Mouse (Mus musculus): ENCODE data around the gene Gpatch1.
"Not testable (repeated sequence)": the region's sequence is repeated elsewhere in the genome, so short reads cannot be mapped to it uniquely, and the experiment has no call there.

Gpatch1 gene

GRCm38 (mm10) chr7:35331590-35331989, 13.3 kb upstream of the Gpatch1 start:
- no peak for DNase-seq (ENCODE audit: low spot score in 2 of 2)

GRCm38 (mm10) chr7:35322732-35323420, 4.6 kb upstream of the Gpatch1 start:
- DNase-seq (ENCODE audit: low spot score in 2 of 2): no peak

- DNase-seq (ENCODE audit: low spot score in 2 of 2): no peak
Measured at GRCm38 (mm10) chr7:35322161-35322560, 3.9 kb upstream of the Gpatch1 start.

- no peak for DNase-seq (ENCODE audit: low spot score in 2 of 2)
Measured at GRCm38 (mm10) chr7:35319755-35320154, 1.5 kb upstream of the Gpatch1 start.

GRCm38 (mm10) chr7:35319221-35319620, 981 bp upstream of the Gpatch1 start:
- DNase-seq (ENCODE audit: low spot score in 2 of 2): not testable (repeated sequence)

GRCm38 (mm10) chr7:35314156-35314555, 4.1 kb downstream of the Gpatch1 start:
- no peak for DNase-seq (ENCODE audit: low spot score in 2 of 2)

- no peak for DNase-seq (ENCODE audit: low spot score in 2 of 2)
Measured at GRCm38 (mm10) chr7:35311214-35311613, 7.0 kb downstream of the Gpatch1 start.

GRCm38 (mm10) chr7:35300792-35301191, 17.4 kb downstream of the Gpatch1 start:
- DNase-seq (ENCODE audit: low spot score in 2 of 2): no peak

GRCm38 (mm10) chr7:35299656-35300055, 18.6 kb downstream of the Gpatch1 start:
- no peak for DNase-seq (ENCODE audit: low spot score in 2 of 2)

GRCm38 (mm10) chr7:35297886-35298285, 20.4 kb downstream of the Gpatch1 start:
- no peak for DNase-seq (ENCODE audit: low spot score in 2 of 2)

GRCm38 (mm10) chr7:35295631-35296030, 22.6 kb downstream of the Gpatch1 start:
- no peak for DNase-seq (ENCODE audit: low spot score in 2 of 2)

GRCm38 (mm10) chr7:35293464-35293863, 24.8 kb downstream of the Gpatch1 start:
- DNase-seq (ENCODE audit: low spot score in 2 of 2): no peak

- no peak for DNase-seq (ENCODE audit: low spot score in 2 of 2)
Measured at GRCm38 (mm10) chr7:35278933-35279332, 39.3 kb downstream of the Gpatch1 start.

- no peak for DNase-seq (ENCODE audit: low spot score in 2 of 2)
Measured at GRCm38 (mm10) chr7:35277433-35277832, 40.8 kb downstream of the Gpatch1 start.

GRCm38 (mm10) chr7:35269443-35270024, 48.7 kb downstream of the Gpatch1 start:
- peak in 1 of 2 experiments; percentile 24 for DNase-seq (ENCODE audit: low spot score in 2 of 2)

- DNase-seq (ENCODE audit: low spot score in 2 of 2): no peak
Measured at GRCm38 (mm10) chr7:35267841-35268240, 50.4 kb downstream of the Gpatch1 start.

- DNase-seq (ENCODE audit: low spot score in 2 of 2): peak in 1 of 2 experiments; percentile 60
Measured at GRCm38 (mm10) chr7:35266666-35267065, 51.6 kb downstream of the Gpatch1 start.

- peak; percentile 21 to 56 for DNase-seq (ENCODE audit: low spot score in 2 of 2)
Measured at GRCm38 (mm10) chr7:35264746-35265145, 53.5 kb downstream of the Gpatch1 start.

GRCm38 (mm10) chr7:35263595-35264489, 54.4 kb downstream of the Gpatch1 start:
- no peak for DNase-seq (ENCODE audit: low spot score in 2 of 2)

- DNase-seq (ENCODE audit: low spot score in 2 of 2): peak in 1 of 2 experiments; percentile 39
Measured at GRCm38 (mm10) chr7:35259384-35259783, 58.9 kb downstream of the Gpatch1 start.

GRCm38 (mm10) chr7:35258294-35258693, 59.9 kb downstream of the Gpatch1 start:
- no peak for DNase-seq (ENCODE audit: low spot score in 2 of 2)

- no peak for DNase-seq (ENCODE audit: low spot score in 2 of 2)
Measured at GRCm38 (mm10) chr7:35252041-35252558, 66.1 kb downstream of the Gpatch1 start.

Measured in spleen, postnatal 10 days (tissue).